Mouse (Mus musculus): ENCODE data around the gene Hsd17b11. TPM values are rescaled to one million over a fixed set of nuclear protein-coding genes. Genes with fewer than 3 reads are reported as not detected.

Gene Hsd17b11
- polyA plus RNA-seq, 1 experiment from 2014 or later, result 1.5 TPM

- no peak overlapping the region for H3K27ac ChIP-seq (ENCODE audit: low read depth, low read length)
- ATAC-seq (ENCODE audit: low FRiP score) (no peak), DNase-seq (ENCODE audit: low spot score) (no peak)
- 48% methylated on average over 15 of the region's 15 CpGs for WGBS
- 0 out of 2 replicates have a peak overlapping the region, but pooled peaks have one; percentile 2 for H3K4me2 ChIP-seq (replicated peaks; ENCODE audit: low read depth, low read length)
- no peaks in the 10 kb centered on the region for H3K36me3 ChIP-seq (ENCODE audit: control insufficient read depth, insufficient read depth, low read length)
- H3K4me3 ChIP-seq (ENCODE audit: low read depth, low read length), result no peak overlapping the region
- no peaks in the 10 kb centered on the region for H3K9me3 ChIP-seq (ENCODE audit: control insufficient read depth, low read length)
- no peaks in the 10 kb centered on the region for H3K27me3 ChIP-seq (ENCODE audit: control insufficient read depth, insufficient read depth, low read length)
- H3K9ac ChIP-seq (ENCODE audit: low read depth, low read length), result no peak overlapping the region
- H3K4me1 ChIP-seq (replicated peaks; ENCODE audit: control insufficient read depth, insufficient read depth, low read length), result no peaks in the 10 kb centered on the region
These were observed 18.3 kb downstream of the Hsd17b11 start for GRCm38 (mm10) chr5:104003256-104003931.

DNA sequence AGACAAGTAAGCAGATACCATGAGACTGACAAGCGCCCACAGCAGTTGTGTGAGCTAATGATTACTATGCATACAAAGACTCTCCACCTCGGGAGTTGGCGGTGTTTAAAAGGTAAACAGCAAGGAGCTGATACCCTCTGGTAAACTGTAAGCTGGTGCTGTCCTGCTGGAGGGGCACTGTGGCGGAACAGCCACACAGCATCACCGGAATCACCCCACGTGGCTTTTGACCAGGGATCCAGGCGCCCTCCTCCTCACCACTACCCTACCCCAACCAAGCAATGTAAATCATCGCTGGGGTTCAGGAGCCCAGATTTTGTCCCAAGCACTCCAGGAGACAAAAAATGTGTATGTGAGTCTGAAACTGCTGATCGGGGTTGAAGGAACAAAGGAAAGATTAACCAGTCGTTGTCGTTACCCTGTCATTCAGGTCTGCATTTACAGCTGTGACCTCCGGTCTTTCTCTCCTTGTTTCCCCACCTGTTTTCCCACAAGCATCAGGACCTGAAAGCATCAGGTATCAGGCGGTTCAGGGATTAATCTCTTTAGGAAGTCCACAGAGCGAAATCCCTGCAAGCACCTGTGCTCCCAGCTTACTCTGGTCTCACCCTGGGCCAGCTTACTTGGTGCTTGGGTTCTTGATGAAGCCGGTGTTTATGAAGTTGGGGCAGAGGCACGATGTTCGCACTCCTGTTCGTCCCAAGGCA lies 19.0 kb downstream of the Hsd17b11 start:
- Histone ChIP-seq H3K4me1 (replicated peaks; ENCODE audit: control insufficient read depth, insufficient read depth, low read length) (no peaks in the 10 kb centered on the region), H3K4me3 (ENCODE audit: low read depth, low read length) (no peak overlapping the region), H3K9me3 (ENCODE audit: control insufficient read depth, low read length) (no peaks in the 10 kb centered on the region), H3K9ac (ENCODE audit: low read depth, low read length) (0 out of 2 replicates have a peak overlapping the region, but pooled peaks have one; percentile 0), H3K36me3 (ENCODE audit: control insufficient read depth, insufficient read depth, low read length) (no peaks in the 10 kb centered on the region), H3K4me2 (replicated peaks; ENCODE audit: low read depth, low read length) (peak overlapping the region; percentile 2; the same call in 1 of the 2 replicates), H3K27me3 (ENCODE audit: control insufficient read depth, insufficient read depth, low read length) (no peaks in the 10 kb centered on the region), H3K27ac (ENCODE audit: low read depth, low read length) (no peak overlapping the region)
- ATAC-seq (ENCODE audit: low FRiP score) (no peak), DNase-seq (ENCODE audit: low spot score) (peak; percentile 22)
- WGBS, result 15% methylated on average over 18 of the region's 18 CpGs

DNA sequence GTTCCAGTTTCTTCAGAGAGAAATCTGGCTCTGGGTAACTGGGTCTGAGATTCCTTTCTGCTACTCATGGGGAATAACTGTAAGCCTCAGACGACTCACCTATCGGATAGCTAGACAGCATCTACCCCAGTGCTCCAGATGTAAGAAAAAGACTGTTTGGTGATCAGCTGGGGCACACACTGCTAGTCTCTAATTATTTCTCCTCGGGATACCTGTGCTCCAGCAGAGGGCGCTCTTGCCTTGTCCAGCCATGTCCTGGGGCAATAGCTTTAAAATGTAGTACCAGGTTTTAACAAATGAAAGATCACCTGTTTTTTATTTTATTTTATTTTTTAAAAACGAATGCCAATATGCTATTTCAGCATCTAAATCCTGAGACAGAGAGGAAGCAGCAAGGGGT lies 22.0 kb downstream of the Hsd17b11 start:
- Histone ChIP-seq H3K27ac (ENCODE audit: low read depth, low read length) (no peak overlapping the region), H3K9me3 (ENCODE audit: control insufficient read depth, low read length) (no peaks in the 10 kb centered on the region), H3K4me2 (replicated peaks; ENCODE audit: low read depth, low read length) (no peak overlapping the region), H3K4me3 (ENCODE audit: low read depth, low read length) (no peak overlapping the region), H3K27me3 (ENCODE audit: control insufficient read depth, insufficient read depth, low read length) (no peaks in the 10 kb centered on the region), H3K4me1 (replicated peaks; ENCODE audit: control insufficient read depth, insufficient read depth, low read length) (no peaks in the 10 kb centered on the region), H3K9ac (ENCODE audit: low read depth, low read length) (no peak overlapping the region), H3K36me3 (ENCODE audit: control insufficient read depth, insufficient read depth, low read length) (no peaks in the 10 kb centered on the region)
- DNase-seq (ENCODE audit: low spot score) (peak; percentile 85), ATAC-seq (ENCODE audit: low FRiP score) (no peak; the same call in 1 of the 2 replicates)
- 6% methylated on average over 5 of the region's 5 CpGs for WGBS

DNA sequence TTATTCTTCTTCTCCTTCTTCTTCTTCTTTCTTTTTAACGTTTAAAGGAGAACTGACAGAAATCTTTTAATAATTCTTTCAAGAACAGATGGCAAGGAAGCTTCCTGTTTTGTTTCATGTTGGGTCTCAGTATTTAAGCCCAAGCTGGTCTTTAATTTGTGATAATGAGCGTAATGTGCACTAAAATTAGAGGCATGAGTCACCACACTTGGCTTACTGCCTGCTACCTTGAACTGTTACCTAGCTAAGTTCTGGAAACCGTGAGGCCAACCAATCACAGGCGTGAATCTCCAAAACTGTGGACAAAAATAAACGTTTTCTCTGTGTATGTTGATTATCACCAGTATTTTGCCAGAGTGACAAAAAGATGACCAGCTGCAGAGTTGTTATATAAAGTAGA lies 23.0 kb downstream of the Hsd17b11 start:
- no peak for DNase-seq (ENCODE audit: low spot score)
- H3K4me3 ChIP-seq (ENCODE audit: low read depth, low read length), result no peak overlapping the region
- no peaks in the 10 kb centered on the region for H3K4me1 ChIP-seq (replicated peaks; ENCODE audit: control insufficient read depth, insufficient read depth, low read length)
- no peak overlapping the region for H3K9ac ChIP-seq (ENCODE audit: low read depth, low read length)
- H3K4me2 ChIP-seq (replicated peaks; ENCODE audit: low read depth, low read length), result no peak overlapping the region
- H3K27me3 ChIP-seq (ENCODE audit: control insufficient read depth, insufficient read depth, low read length), result no peaks in the 10 kb centered on the region
- H3K27ac ChIP-seq (ENCODE audit: low read depth, low read length), result no peak overlapping the region
- no peaks in the 10 kb centered on the region for H3K9me3 ChIP-seq (ENCODE audit: control insufficient read depth, low read length)
- WGBS, result 85% methylated on average over 5 of the region's 5 CpGs
- ATAC-seq (ENCODE audit: low FRiP score), result no peak
- no peaks in the 10 kb centered on the region for H3K36me3 ChIP-seq (ENCODE audit: control insufficient read depth, insufficient read depth, low read length)

GRCm38 (mm10) chr5:103995181-103995580 lies 26.5 kb downstream of the Hsd17b11 start:
- peak; percentile 47 for DNase-seq (ENCODE audit: low spot score)
- WGBS, result 56% methylated on average over 3 of the region's 3 CpGs

GRCm38 (mm10) chr5:103994669-103995068 lies 27.1 kb downstream of the Hsd17b11 start:
- H3K4me1 ChIP-seq (replicated peaks; ENCODE audit: control insufficient read depth, insufficient read depth, low read length), result no peaks in the 10 kb centered on the region
- no peaks in the 10 kb centered on the region for H3K27me3 ChIP-seq (ENCODE audit: control insufficient read depth, insufficient read depth, low read length)
- H3K9ac ChIP-seq (ENCODE audit: low read depth, low read length), result no peak overlapping the region
- H3K9me3 ChIP-seq (ENCODE audit: control insufficient read depth, low read length), result no peaks in the 10 kb centered on the region
- H3K4me2 ChIP-seq (replicated peaks; ENCODE audit: low read depth, low read length), result no peak overlapping the region
- ATAC-seq (ENCODE audit: low FRiP score) (no peak), DNase-seq (ENCODE audit: low spot score) (no peak)
- no peak overlapping the region for H3K4me3 ChIP-seq (ENCODE audit: low read depth, low read length)
- no peak overlapping the region for H3K27ac ChIP-seq (ENCODE audit: low read depth, low read length)
- H3K36me3 ChIP-seq (ENCODE audit: control insufficient read depth, insufficient read depth, low read length), result no peaks in the 10 kb centered on the region
- WGBS, result 79% methylated on average over 4 of the region's 4 CpGs

More at GRCm38 (mm10) chr5:103995181-103995580, 26.5 kb downstream of the Hsd17b11 start:
- H3K27me3 ChIP-seq (ENCODE audit: control insufficient read depth, insufficient read depth, low read length), result no peaks in the 10 kb centered on the region
- H3K4me2 ChIP-seq (replicated peaks; ENCODE audit: low read depth, low read length), result no peak overlapping the region
- H3K4me1 ChIP-seq (replicated peaks; ENCODE audit: control insufficient read depth, insufficient read depth, low read length), result no peaks in the 10 kb centered on the region
- H3K4me3 ChIP-seq (ENCODE audit: low read depth, low read length), result no peak overlapping the region
- H3K36me3 ChIP-seq (ENCODE audit: control insufficient read depth, insufficient read depth, low read length), result no peaks in the 10 kb centered on the region
- ATAC-seq (ENCODE audit: low FRiP score), result no peak
- H3K27ac ChIP-seq (ENCODE audit: low read depth, low read length), result no peak overlapping the region
- no peaks in the 10 kb centered on the region for H3K9me3 ChIP-seq (ENCODE audit: control insufficient read depth, low read length)
- H3K9ac ChIP-seq (ENCODE audit: low read depth, low read length), result no peak overlapping the region

DNA sequence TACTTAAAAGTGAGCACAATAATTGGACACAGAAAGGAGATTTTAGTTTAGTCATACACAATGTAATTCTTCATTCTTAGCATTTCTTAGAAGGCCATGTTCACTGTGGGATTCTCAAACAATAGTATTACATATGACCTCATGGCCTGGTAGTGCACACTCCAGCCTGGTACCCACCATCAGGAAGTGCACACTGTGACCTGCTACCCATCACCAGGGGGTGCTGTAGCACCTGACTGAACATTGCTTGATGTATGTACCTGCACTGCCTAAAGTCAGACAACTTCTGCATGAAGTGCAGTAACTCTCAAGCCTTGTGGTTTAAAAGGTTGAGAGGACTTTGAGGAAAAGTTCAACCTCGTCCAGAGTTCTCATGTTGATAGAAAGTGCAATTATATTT lies 28.1 kb downstream of the Hsd17b11 start:
- H3K9ac ChIP-seq (ENCODE audit: low read depth, low read length), result no peak overlapping the region
- H3K4me3 ChIP-seq (ENCODE audit: low read depth, low read length), result no peak overlapping the region
- ATAC-seq (ENCODE audit: low FRiP score), result no peak
- no peaks in the 10 kb centered on the region for H3K36me3 ChIP-seq (ENCODE audit: control insufficient read depth, insufficient read depth, low read length)
- DNase-seq (ENCODE audit: low spot score), result no peak
- no peaks in the 10 kb centered on the region for H3K4me1 ChIP-seq (replicated peaks; ENCODE audit: control insufficient read depth, insufficient read depth, low read length)
- no peaks in the 10 kb centered on the region for H3K27me3 ChIP-seq (ENCODE audit: control insufficient read depth, insufficient read depth, low read length)
- WGBS, result 85% methylated on average over 1 of the region's 1 CpGs
- no peak overlapping the region for H3K4me2 ChIP-seq (replicated peaks; ENCODE audit: low read depth, low read length)
- H3K27ac ChIP-seq (ENCODE audit: low read depth, low read length), result no peak overlapping the region
- H3K9me3 ChIP-seq (ENCODE audit: control insufficient read depth, low read length), result no peaks in the 10 kb centered on the region

DNA sequence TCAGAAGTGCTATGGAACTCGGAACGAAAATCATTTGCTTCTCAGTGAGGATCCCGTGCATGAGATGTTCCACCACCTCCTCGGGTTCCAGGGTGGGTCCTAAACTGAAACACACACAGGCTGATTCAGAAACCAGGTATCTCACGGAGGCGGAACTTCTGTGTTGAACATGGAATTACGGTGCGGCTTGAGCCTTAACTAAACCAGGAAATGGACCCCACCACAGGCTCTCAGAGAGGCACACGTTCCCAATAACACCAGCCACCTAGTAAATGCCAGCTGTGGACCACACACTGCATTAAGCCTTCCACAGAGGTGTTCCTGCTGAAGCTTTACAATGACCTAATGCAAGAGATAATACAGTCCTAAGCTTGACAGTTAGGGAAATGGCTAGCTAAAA lies 28.9 kb downstream of the Hsd17b11 start:
- Histone ChIP-seq H3K27me3 (ENCODE audit: control insufficient read depth, insufficient read depth, low read length) (no peaks in the 10 kb centered on the region), H3K4me3 (ENCODE audit: low read depth, low read length) (no peak overlapping the region), H3K4me1 (replicated peaks; ENCODE audit: control insufficient read depth, insufficient read depth, low read length) (no peaks in the 10 kb centered on the region), H3K9ac (ENCODE audit: low read depth, low read length) (no peak overlapping the region), H3K9me3 (ENCODE audit: control insufficient read depth, low read length) (no peaks in the 10 kb centered on the region), H3K4me2 (replicated peaks; ENCODE audit: low read depth, low read length) (no peak overlapping the region), H3K27ac (ENCODE audit: low read depth, low read length) (no peak overlapping the region), H3K36me3 (ENCODE audit: control insufficient read depth, insufficient read depth, low read length) (no peaks in the 10 kb centered on the region)
- ATAC-seq (ENCODE audit: low FRiP score) (no peak), DNase-seq (ENCODE audit: low spot score) (no peak)
- 92% methylated on average over 9 of the region's 9 CpGs for WGBS
